Mouse (Mus musculus) liver, postnatal 0 days (tissue): Measurements from ENCODE around the gene Dao. TPM values are rescaled to one million over a fixed set of nuclear protein-coding genes. Genes with fewer than 3 reads are reported as not detected.

Experiments
- ATAC-seq: fragments of 200-750 bp; cut with Nextera tagmentation; 2 replicates; pipeline ENCODE4 v1.8.0; 2017; ENCODE audit warnings: mild to moderate bottlenecking, moderate library complexity
- DNase-seq: peaks from one replicate; pipeline ENCODE4 v3.0.0-alpha.2; 2016
- H3K27ac ChIP-seq: fragments of 300-500 bp; sonication (generic); 2 replicates; pipeline ENCODE4 v1.5.1; 2014; ENCODE audit warnings: antibody characterized with exemption, moderate library complexity, mild to moderate bottlenecking, low read depth
- H3K27me3 ChIP-seq: fragments of 300-500 bp; sonication (generic); 2 replicates; pipeline ENCODE4 v1.6.1; 2014; ENCODE audit warnings: low read length, control low read depth, mixed read lengths; ENCODE audit not compliant: insufficient read depth
- H3K36me3 ChIP-seq: fragments of 300-500 bp; sonication (generic); replicated peaks from 2 replicates; pipeline ENCODE4 v1.6.1; 2014; ENCODE audit warnings: mild to moderate bottlenecking, control low read depth, low read length, moderate library complexity, mixed read lengths; ENCODE audit not compliant: insufficient read depth
- H3K4me1 ChIP-seq: fragments of 300-500 bp; sonication (generic); 2 replicates; pipeline ENCODE4 v1.6.1; 2014; ENCODE audit warnings: antibody characterized with exemption, mild to moderate bottlenecking, control low read depth; ENCODE audit not compliant: insufficient read depth
- H3K4me2 ChIP-seq: fragments of 300-500 bp; sonication (generic); 2 replicates; pipeline ENCODE4 v1.6.1; 2014; ENCODE audit warnings: low read depth, mild to moderate bottlenecking, low read length, moderate library complexity, mixed read lengths
- H3K4me3 ChIP-seq: fragments of 300-500 bp; sonication (generic); 2 replicates; pipeline ENCODE4 v1.5.1; 2014; ENCODE audit warnings: low read depth, low read length
- H3K9ac ChIP-seq: fragments of 300-500 bp; sonication (generic); replicated peaks from 2 replicates; pipeline ENCODE4 v1.6.1; 2014; ENCODE audit warnings: mild to moderate bottlenecking, moderate library complexity
- H3K9me3 ChIP-seq: fragments of 300-500 bp; sonication (generic); 2 replicates; pipeline ENCODE4 v1.6.1; 2016; ENCODE audit warnings: mild to moderate bottlenecking, control low read depth, low read length, mixed read lengths
- CTCF ChIP-seq: sonication (generic); IDR thresholded peaks from 2 replicates; pipeline ENCODE4 v1.5.1; 2016; ENCODE audit warnings: antibody characterized with exemption, low read depth
- EP300 ChIP-seq: IDR thresholded peaks from 2 replicates; pipeline ENCODE4 v1.6.1; 2016; ENCODE audit warnings: antibody characterized with exemption, low read depth, mild to moderate bottlenecking
- WGBS: fragments of 180-500 bp; shearing (Covaris S2); extraction: QIAGEN DNeasy Blood & Tissue Kit; methylation state at CpG from one replicate; pipeline ENCODE4 v1.1.7; 2014; ENCODE audit not compliant: insufficient replicate concordance; 5-methylcytosine and 5-hydroxymethylcytosine counted together
- polyA plus RNA-seq: library from polyadenylated mRNA; unstranded; fragments of >200 nt; fragmentation: Nextera tagmentation; extraction: Ambion mirVana; gene quantifications from 2 replicates; pipeline ENCODE4 v1.2.1, GENCODE M21; 2015

Dao gene
- polyA plus RNA-seq, 1 experiment from 2014 or later, result not detected

- 38% methylated on average over 1 of the region's 1 CpGs for WGBS
- DNase-seq (no peak), ATAC-seq (0 out of 2 replicates have a peak, but pooled peaks have one; percentile 15)
- H3K4me3 ChIP-seq, result no peak overlapping the region
- no peak overlapping the region for H3K9ac ChIP-seq
- no peaks in the 10 kb centered on the region for H3K9me3 ChIP-seq
- TF ChIP-seq EP300 (peak; percentile 89), CTCF (no peak)
- peaks cover 64% of the 10 kb centered on the region for H3K4me1 ChIP-seq
- H3K36me3 ChIP-seq, result peaks cover 6% of the 10 kb centered on the region
- peak overlapping the region; percentile 27; the same call in 1 of the 2 replicates for H3K4me2 ChIP-seq
- no peaks in the 10 kb centered on the region for H3K27me3 ChIP-seq
- H3K27ac ChIP-seq, result peak overlapping the region; percentile 55; the same call in 1 of the 2 replicates
Measured at GRCm38 (mm10) chr5:113980511-113980910, 23.0 kb upstream of the Dao start.

DNA sequence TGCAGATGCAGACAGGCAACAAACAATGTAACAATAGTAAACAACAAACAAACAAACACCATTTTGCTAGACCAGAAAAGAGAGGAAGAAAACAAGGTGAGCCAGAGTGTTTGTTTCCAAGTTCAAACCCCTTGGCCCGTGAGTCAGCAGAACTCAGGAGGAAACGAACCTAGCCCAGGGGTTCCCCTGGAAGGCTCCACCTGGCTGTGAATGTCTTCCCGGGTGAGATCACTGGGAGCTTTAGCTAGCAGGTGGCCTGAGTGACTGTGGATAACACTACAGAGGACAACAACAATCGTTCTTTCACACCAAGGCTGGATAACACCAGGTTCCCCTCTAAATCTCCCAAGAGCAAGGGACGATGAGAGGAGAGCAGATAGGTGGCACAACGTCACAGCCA, 22.3 kb upstream of the Dao start:
- ATAC-seq (no peak), DNase-seq (no peak)
- H3K27me3 ChIP-seq, result no peaks in the 10 kb centered on the region
- 76% methylated on average over 6 of the region's 6 CpGs for WGBS
- no peaks in the 10 kb centered on the region for H3K9me3 ChIP-seq
- peaks cover 6% of the 10 kb centered on the region for H3K36me3 ChIP-seq
- TF ChIP-seq CTCF, result 0 out of 2 replicates have a peak, but pooled peaks have one; percentile 7
- no peak for TF ChIP-seq EP300
- no peak overlapping the region for H3K4me3 ChIP-seq
- no peak overlapping the region; the same call in 1 of the 2 replicates for H3K27ac ChIP-seq
- H3K4me2 ChIP-seq, result no peak overlapping the region; the same call in 1 of the 2 replicates
- peaks cover 64% of the 10 kb centered on the region for H3K4me1 ChIP-seq
- H3K9ac ChIP-seq, result no peak overlapping the region

DNA sequence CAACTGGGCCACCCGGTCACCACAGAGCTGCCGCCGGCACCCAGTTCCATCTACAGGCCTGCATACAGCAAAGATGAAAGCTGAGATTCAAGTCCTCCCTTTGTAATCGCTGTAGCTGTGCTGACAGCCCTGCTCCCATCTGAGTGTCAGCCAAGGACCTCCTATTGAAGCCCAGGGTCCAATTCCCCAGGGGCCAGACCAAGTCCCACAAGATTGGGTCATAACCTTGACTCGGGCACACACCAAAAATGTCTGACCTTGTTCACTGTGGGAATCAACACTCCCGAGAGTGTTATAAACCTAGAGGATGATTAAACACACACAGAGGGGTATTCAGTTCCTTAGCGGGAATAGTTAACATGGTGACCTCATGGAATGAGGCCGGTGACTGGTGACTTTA, 21.7 kb upstream of the Dao start:
- Histone ChIP-seq H3K4me3 (no peak overlapping the region), H3K27ac (peak overlapping the region; percentile 24; the same call in 1 of the 2 replicates), H3K9me3 (no peaks in the 10 kb centered on the region), H3K4me2 (no peak overlapping the region), H3K9ac (no peak overlapping the region), H3K36me3 (peaks cover 6% of the 10 kb centered on the region), H3K4me1 (peaks cover 65% of the 10 kb centered on the region), H3K27me3 (no peaks in the 10 kb centered on the region)
- TF ChIP-seq EP300 (no peak), CTCF (no peak)
- DNase-seq (no peak), ATAC-seq (no peak)
- 79% methylated on average over 8 of the region's 8 CpGs for WGBS

- peak overlapping the region; percentile 61 for H3K9ac ChIP-seq
- no peak for DNase-seq
- H3K4me1 ChIP-seq, result peaks cover 56% of the 10 kb centered on the region
- ATAC-seq, result no peak
- TF ChIP-seq EP300, result no peak
- no peak for TF ChIP-seq CTCF
- H3K27me3 ChIP-seq, result no peaks in the 10 kb centered on the region
- no peaks in the 10 kb centered on the region for H3K9me3 ChIP-seq
- H3K27ac ChIP-seq, result peak overlapping the region; percentile 93
- peak overlapping the region; percentile 22 for H3K4me3 ChIP-seq
- H3K4me2 ChIP-seq, result peak overlapping the region; percentile 59
- WGBS, result 52% methylated on average over 6 of the region's 6 CpGs
- peaks cover 6% of the 10 kb centered on the region for H3K36me3 ChIP-seq
Measured at GRCm38 (mm10) chr5:113983541-113983940, 20.0 kb upstream of the Dao start.

- H3K4me1 ChIP-seq, result peaks cover 61% of the 10 kb centered on the region
- H3K27ac ChIP-seq, result peak overlapping the region; percentile 93
- ATAC-seq (peak; percentile 77), DNase-seq (peak; percentile 51)
- TF ChIP-seq EP300, result peak; percentile 90
- no peak for TF ChIP-seq CTCF
- peak overlapping the region; percentile 59 for H3K4me2 ChIP-seq
- H3K9ac ChIP-seq, result peak overlapping the region; percentile 61
- peak overlapping the region; percentile 22 for H3K4me3 ChIP-seq
- peaks cover 6% of the 10 kb centered on the region for H3K36me3 ChIP-seq
- WGBS, result 51% methylated on average over 13 of the region's 13 CpGs
- no peaks in the 10 kb centered on the region for H3K27me3 ChIP-seq
- H3K9me3 ChIP-seq, result no peaks in the 10 kb centered on the region
Measured at GRCm38 (mm10) chr5:113984025-113984740, 19.3 kb upstream of the Dao start.

- peak overlapping the region; percentile 28; the same call in 1 of the 2 replicates for H3K9ac ChIP-seq
- H3K27ac ChIP-seq, result peak overlapping the region; percentile 93
- H3K4me1 ChIP-seq, result peaks cover 64% of the 10 kb centered on the region
- H3K9me3 ChIP-seq, result no peaks in the 10 kb centered on the region
- no peak overlapping the region for H3K4me3 ChIP-seq
- H3K36me3 ChIP-seq, result peaks cover 6% of the 10 kb centered on the region
- no peak for ATAC-seq
- peak overlapping the region; percentile 54 for H3K4me2 ChIP-seq
- WGBS, result 51% methylated on average over 2 of the region's 2 CpGs
- DNase-seq, result no peak
- TF ChIP-seq CTCF (no peak), EP300 (no peak)
- H3K27me3 ChIP-seq, result no peaks in the 10 kb centered on the region
Measured at GRCm38 (mm10) chr5:113985737-113986136, 17.8 kb upstream of the Dao start.
